Mouse (Mus musculus) ES-Bruce4 (cell line): ENCODE measurements at regions not wholly inside any gene's neighbourhood (a gene's known extent, or its start where the extent isn't known, plus 50 kb on each side); places are given as distances from the start of the nearest gene placed in this dataset.

Experiments used
- CTCF ChIP-seq: IDR thresholded peaks from one replicate; pipeline ENCODE4 v1.8.1; 2011; ENCODE audit warnings: low read depth, low read length
- EP300 ChIP-seq: IDR thresholded peaks from 2 replicates; pipeline ENCODE4 v1.6.1; 2011; ENCODE audit warnings: low read depth, low read length; ENCODE audit not compliant: insufficient read depth
- POLR2A ChIP-seq: IDR thresholded peaks from one replicate; pipeline ENCODE4 v1.8.1; 2011; ENCODE audit warnings: low read length; ENCODE audit not compliant: insufficient read depth

GRCm38 (mm10) chr2:128230921-128231320, 105.1 kb downstream of the Bcl2l11 start:
- TF ChIP-seq CTCF = no peak
- no peak for TF ChIP-seq EP300
- TF ChIP-seq POLR2A = no peak
